Mouse (Mus musculus) thymus, adult 2 months (tissue): ENCODE results near the gene Paxx. TPM values are rescaled to one million over a fixed set of nuclear protein-coding genes. Genes with fewer than 3 reads are reported as not detected.

ENCODE experiments used
- DNase-seq: peaks from one replicate; pipeline ENCODE4 v3.0.0; 2021
- H3K27ac ChIP-seq: fragments of 200-500 bp; 2 replicates; pipeline ENCODE4 v1.5.1; 2012; ENCODE audit warnings: low read length, control low read depth; ENCODE audit not compliant: control insufficient read depth, insufficient read depth
- H3K27me3 ChIP-seq: fragments of 200-500 bp; 2 replicates; pipeline ENCODE4 v1.6.1; 2012; ENCODE audit warnings: mild to moderate bottlenecking, low read length, moderate library complexity, mixed read lengths; ENCODE audit not compliant: control insufficient read depth, insufficient read depth
- H3K36me3 ChIP-seq: fragments of 200-500 bp; 2 replicates; pipeline ENCODE4 v1.6.1; 2012; ENCODE audit warnings: mild to moderate bottlenecking, low read length, moderate library complexity; ENCODE audit not compliant: control insufficient read depth, insufficient read depth
- H3K4me1 ChIP-seq: fragments of 200-500 bp; replicated peaks from 2 replicates; pipeline ENCODE4 v1.6.1; 2012; ENCODE audit warnings: low read length; ENCODE audit not compliant: control insufficient read depth, insufficient read depth
- H3K4me3 ChIP-seq: fragments of 200-500 bp; 2 replicates; pipeline ENCODE4 v1.5.1; 2012; ENCODE audit warnings: mild to moderate bottlenecking, low read length, control low read depth, moderate library complexity; ENCODE audit not compliant: control insufficient read depth, insufficient read depth
- CTCF ChIP-seq: fragments of 200-500 bp; IDR thresholded peaks from 2 replicates; pipeline ENCODE4 v1.5.1; 2012; ENCODE audit warnings: mild to moderate bottlenecking, control low read depth, low read length, moderate library complexity, borderline replicate concordance; ENCODE audit not compliant: control insufficient read depth, poor library complexity, insufficient read depth; ENCODE audit errors: extremely low read depth
- POLR2A ChIP-seq: fragments of 200-500 bp; IDR thresholded peaks from 2 replicates; pipeline ENCODE4 v1.6.1; 2012; ENCODE audit warnings: mild to moderate bottlenecking, low read length, control low read depth, moderate library complexity; ENCODE audit not compliant: control insufficient read depth, poor library complexity, insufficient read depth; ENCODE audit errors: extremely low read depth
- WGBS: fragments of 180-500 bp; shearing (Covaris S2); methylation state at CpG from one replicate; pipeline ENCODE4 v1.1.7; 2018; 5-methylcytosine and 5-hydroxymethylcytosine counted together
- polyA plus RNA-seq: library from polyadenylated mRNA; depleted of rRNA; stranded (reverse); fragments of >200 nt; gene quantifications from 2 replicates; pipeline ENCODE4 v1.2.3, GENCODE M21; 2012

Paxx gene
- polyA plus RNA-seq, 1 experiment, result 192 TPM

DNA sequence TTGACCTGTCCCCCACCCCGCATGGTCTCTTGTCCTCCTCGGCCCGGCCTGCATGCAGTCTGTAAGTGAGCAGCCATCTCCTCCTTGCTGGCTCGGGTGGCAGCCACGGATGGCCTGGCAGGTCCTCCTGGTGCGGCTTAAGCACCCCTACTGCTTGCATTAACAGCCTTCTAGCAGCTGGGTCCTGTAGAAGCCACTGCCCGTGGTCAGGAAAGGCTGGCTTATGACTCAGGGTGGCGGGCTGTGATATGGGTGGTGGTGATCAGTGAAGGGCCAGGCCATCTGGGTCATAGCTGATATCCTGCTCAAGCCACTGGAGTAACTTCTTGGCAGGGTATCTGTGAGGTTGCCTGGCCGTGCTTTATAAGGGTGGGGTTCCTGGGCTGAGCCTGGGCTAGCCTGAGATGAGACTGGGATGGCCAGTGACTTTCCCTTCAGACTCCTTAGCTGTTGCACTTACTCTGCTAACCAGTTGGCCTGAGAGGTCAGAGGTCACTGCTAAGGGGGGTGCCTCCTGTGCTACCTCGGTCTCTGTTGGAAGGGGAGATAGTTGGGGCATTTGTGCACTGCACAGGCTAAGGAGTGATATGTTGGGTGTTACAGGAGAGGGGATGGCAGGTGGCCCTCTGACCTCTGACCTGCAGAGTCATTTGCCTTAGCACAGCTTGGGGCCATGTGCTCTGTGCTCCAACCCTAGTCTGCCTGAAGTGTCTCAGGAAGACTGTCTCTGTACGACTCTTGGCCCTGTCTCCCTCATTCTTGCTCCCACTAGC is 28.4 kb downstream of the Paxx start:
- Histone ChIP-seq H3K4me3 (no peak overlapping the region), H3K36me3 (no peaks in the 10 kb centered on the region), H3K27ac (no peak overlapping the region), H3K27me3 (no peaks in the 10 kb centered on the region), H3K4me1 (peaks cover 14% of the 10 kb centered on the region)
- DNase-seq, result no peak
- no peak for TF ChIP-seq POLR2A
- no peak for TF ChIP-seq CTCF
- 97% methylated on average over 11 of the region's 11 CpGs for WGBS

DNA sequence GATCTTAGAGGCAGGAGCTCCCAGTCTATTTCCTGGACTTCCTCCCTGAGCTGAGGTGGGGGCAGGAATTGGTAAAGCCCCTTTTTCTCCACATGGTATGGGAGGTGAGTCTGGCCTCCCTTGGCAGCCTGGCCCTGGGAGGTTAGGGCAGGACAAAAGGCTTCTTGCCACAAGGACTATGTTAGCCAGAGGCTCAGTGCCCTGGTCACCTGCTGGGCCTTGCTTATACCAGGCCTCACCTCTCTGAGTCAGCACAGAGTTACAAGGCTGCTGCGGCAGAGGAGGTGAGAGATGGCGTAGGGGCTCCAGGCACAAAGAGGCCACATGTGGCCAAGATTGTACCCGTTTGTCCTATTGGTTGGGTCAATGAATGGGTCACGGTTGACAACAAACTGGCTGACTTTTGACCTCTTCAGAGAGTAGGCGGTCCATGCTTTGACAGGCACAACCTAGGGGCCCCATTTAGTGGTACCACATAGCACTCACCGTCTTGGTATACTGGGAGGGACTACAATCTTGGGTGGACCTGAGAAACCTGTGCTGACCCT is 29.5 kb downstream of the Paxx start:
- no peak for DNase-seq
- Histone ChIP-seq H3K36me3 (no peaks in the 10 kb centered on the region), H3K27ac (no peak overlapping the region), H3K27me3 (no peaks in the 10 kb centered on the region), H3K4me1 (peaks cover 19% of the 10 kb centered on the region), H3K4me3 (no peak overlapping the region)
- TF ChIP-seq CTCF (no peak), POLR2A (no peak)
- WGBS, result 97% methylated on average over 6 of the region's 6 CpGs

DNA sequence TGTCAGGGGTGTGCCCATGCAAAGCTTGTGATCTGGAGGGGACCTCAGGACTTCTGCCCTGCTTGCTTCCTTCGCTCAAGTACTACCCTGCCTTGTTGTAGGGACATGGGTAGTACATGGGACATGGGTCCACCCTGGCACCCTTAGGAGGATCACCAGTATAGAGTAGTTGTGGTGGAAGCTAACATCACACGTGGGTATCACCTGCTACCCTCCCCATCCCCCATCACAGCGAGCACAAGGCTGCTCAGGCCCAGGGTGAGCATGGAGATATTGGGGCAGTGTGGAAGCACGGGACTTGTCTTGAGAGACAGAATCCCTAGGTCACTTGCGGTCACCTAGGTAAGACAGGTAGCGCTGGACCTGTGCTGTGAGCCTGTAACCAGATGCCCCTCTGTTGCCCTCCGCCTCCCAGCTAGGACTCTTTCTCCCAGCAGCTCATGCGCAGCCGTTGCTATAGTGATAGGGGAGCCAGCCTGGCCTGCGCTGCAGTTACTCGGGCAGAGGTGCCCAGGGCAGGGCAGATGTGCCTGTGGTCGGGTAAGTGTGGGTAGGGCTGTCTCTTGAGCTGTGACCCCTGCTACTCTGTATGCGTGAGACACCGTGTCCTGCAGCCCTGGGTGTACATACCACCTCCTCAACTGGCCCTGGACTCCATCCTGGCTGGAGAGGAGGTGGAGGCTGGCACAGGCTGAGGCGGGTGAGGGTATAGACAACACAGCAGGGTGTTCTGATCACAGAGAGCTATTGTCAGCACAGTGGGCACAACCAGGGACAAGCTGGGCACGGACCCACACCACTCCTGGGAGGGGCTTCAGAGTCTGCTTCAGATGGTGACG is 30.3 kb downstream of the Paxx start:
- Histone ChIP-seq H3K4me3 (no peak overlapping the region), H3K27me3 (no peaks in the 10 kb centered on the region), H3K4me1 (peaks cover 24% of the 10 kb centered on the region), H3K36me3 (no peaks in the 10 kb centered on the region), H3K27ac (no peak overlapping the region)
- 73% methylated on average over 17 of the region's 17 CpGs for WGBS
- DNase-seq, result no peak
- no peak for TF ChIP-seq POLR2A
- TF ChIP-seq CTCF, result no peak

DNA sequence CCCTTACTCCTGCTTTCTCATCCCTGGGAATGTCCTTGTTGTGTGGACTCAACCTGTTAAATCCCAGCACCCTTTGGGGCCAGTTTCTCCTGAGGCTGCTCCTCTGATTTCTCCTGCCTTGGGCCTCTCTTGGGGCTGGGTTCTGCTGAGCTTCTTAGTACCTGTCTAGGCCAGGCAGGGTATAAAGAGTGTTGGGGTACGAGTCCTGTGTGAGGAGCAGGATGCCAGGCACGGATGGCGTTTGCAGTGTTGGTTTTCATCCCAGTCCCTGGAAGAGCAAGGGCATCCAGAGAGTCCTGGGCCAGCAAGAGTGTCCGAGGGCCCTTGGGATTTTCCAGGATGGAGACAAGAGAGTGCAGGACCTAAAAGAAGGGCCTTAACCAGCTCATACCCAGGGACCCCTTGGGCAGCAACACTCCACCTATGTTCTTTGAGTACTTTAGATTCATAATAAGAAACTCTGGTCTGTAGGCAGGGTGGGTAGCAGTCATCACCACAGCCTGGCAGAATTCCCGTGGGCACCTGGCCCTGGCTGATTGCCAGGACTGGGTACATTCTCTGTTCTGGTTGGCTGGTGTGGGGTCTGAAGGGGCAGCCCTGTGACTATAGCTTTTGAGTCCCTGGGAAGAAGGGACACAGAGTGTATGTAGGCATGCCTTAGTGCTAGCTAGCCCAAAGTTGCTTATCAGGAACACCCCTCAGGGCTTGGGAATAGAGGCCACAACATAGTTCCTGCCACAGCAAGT is 31.3 kb downstream of the Paxx start:
- Histone ChIP-seq H3K4me3 (peak overlapping the region; percentile 66), H3K4me1 (peaks cover 24% of the 10 kb centered on the region), H3K27me3 (no peaks in the 10 kb centered on the region), H3K36me3 (no peaks in the 10 kb centered on the region), H3K27ac (no peak overlapping the region)
- no peak for DNase-seq
- no peak for TF ChIP-seq CTCF
- TF ChIP-seq POLR2A, result no peak
- WGBS, result 60% methylated on average over 5 of the region's 5 CpGs

- WGBS, result under 1% methylated on average over 89 of the region's 89 CpGs
- DNase-seq, result peak; percentile 95
- peaks cover 24% of the 10 kb centered on the region for H3K4me1 ChIP-seq
- no peak within 1 kb of the TSS for H3K27ac ChIP-seq
- peak; percentile 99 for TF ChIP-seq CTCF
- peak; percentile 57; the same call in 1 of the 2 replicates for TF ChIP-seq POLR2A
- no peaks in the 10 kb centered on the region for H3K36me3 ChIP-seq
- peak within 1 kb of the TSS; percentile 66 for H3K4me3 ChIP-seq
- no peaks in the 10 kb centered on the region for H3K27me3 ChIP-seq
Measured at GRCm38 (mm10) chr2:25428442-25429236, 32.3 kb downstream of the Paxx start, which contains the start of gene Abca2. Gene Abca2 (plus strand): TSS chr2:25428703.

GRCm38 (mm10) chr2:25427256-25427655 is 33.6 kb downstream of the Paxx start:
- TF ChIP-seq CTCF (no peak), POLR2A (no peak)
- no peaks in the 10 kb centered on the region for H3K36me3 ChIP-seq
- no peak overlapping the region for H3K4me3 ChIP-seq
- H3K27ac ChIP-seq, result no peak overlapping the region
- H3K4me1 ChIP-seq, result peaks cover 36% of the 10 kb centered on the region
- 89% methylated on average over 5 of the region's 5 CpGs for WGBS
- H3K27me3 ChIP-seq, result no peaks in the 10 kb centered on the region
- DNase-seq, result no peak
